Mouse (Mus musculus): ENCODE measurements at regions not wholly inside any gene's neighbourhood (a gene's known extent, or its start where the extent isn't known, plus 50 kb on each side); places are given as distances from the start of the nearest gene placed in this dataset.

- DNase-seq: no peak
These were observed 99.4 kb upstream of the Gpr12 start for GRCm38 (mm10) chr5:146684429-146684828.

GRCm38 (mm10) chr5:146683554-146683953, 98.5 kb upstream of the Gpr12 start:
- no peak for DNase-seq

- no peak for DNase-seq
These were observed 97.9 kb upstream of the Gpr12 start for GRCm38 (mm10) chr5:146682893-146683292.

GRCm38 (mm10) chr5:146681512-146681911, 96.5 kb upstream of the Gpr12 start:
- no peak for DNase-seq

GRCm38 (mm10) chr5:146679198-146679681, 94.2 kb upstream of the Gpr12 start:
- DNase-seq: no peak

- no peak for DNase-seq
These were observed 93.7 kb upstream of the Gpr12 start for GRCm38 (mm10) chr5:146678775-146679170.

- DNase-seq: no peak
These were observed 93.2 kb upstream of the Gpr12 start for GRCm38 (mm10) chr5:146678049-146678774.

GRCm38 (mm10) chr5:146677151-146677515, 92.1 kb upstream of the Gpr12 start:
- no peak for DNase-seq

GRCm38 (mm10) chr5:146676470-146677150, 91.6 kb upstream of the Gpr12 start:
- peak; percentile 59 for DNase-seq

GRCm38 (mm10) chr5:146675887-146676277, 90.8 kb upstream of the Gpr12 start:
- DNase-seq: no peak

GRCm38 (mm10) chr5:146675006-146675886, 90.2 kb upstream of the Gpr12 start:
- peak; percentile 65 for DNase-seq

GRCm38 (mm10) chr5:146661751-146662150, 76.7 kb upstream of the Gpr12 start:
- no peak for DNase-seq

GRCm38 (mm10) chr5:146657228-146657627, 72.2 kb upstream of the Gpr12 start:
- no peak for DNase-seq

- DNase-seq: no peak
These were observed 70.4 kb upstream of the Gpr12 start for GRCm38 (mm10) chr5:146655394-146655793.

- DNase-seq: no peak
These were observed 68.8 kb upstream of the Gpr12 start for GRCm38 (mm10) chr5:146653686-146654450.

GRCm38 (mm10) chr5:146652874-146653273, 67.8 kb upstream of the Gpr12 start:
- no peak for DNase-seq

- DNase-seq: no peak
These were observed 63.6 kb upstream of the Gpr12 start for GRCm38 (mm10) chr5:146648519-146649060.

GRCm38 (mm10) chr5:146647628-146648380, 62.8 kb upstream of the Gpr12 start:
- DNase-seq: no peak

- DNase-seq: peak; percentile 43
These were observed 59.5 kb upstream of the Gpr12 start for GRCm38 (mm10) chr5:146644499-146644898.

GRCm38 (mm10) chr5:146641931-146642330, 56.9 kb upstream of the Gpr12 start:
- DNase-seq: no peak

- no peak for DNase-seq
These were observed 51.8 kb upstream of the Gpr12 start for GRCm38 (mm10) chr5:146636859-146637258.
